Mouse (Mus musculus): ENCODE results near the gene Rpp25l.

The Rpp25l gene

GRCm38 (mm10) chr4:41671500-41671899 is 41.8 kb downstream of the Rpp25l start:
- DNase-seq (ENCODE audit: low read depth, low spot score) = no peak

GRCm38 (mm10) chr4:41670836-41671235 is 42.5 kb downstream of the Rpp25l start:
- no peak for DNase-seq (ENCODE audit: low read depth, low spot score)

- DNase-seq (ENCODE audit: low read depth, low spot score) = no peak
Observed at GRCm38 (mm10) chr4:41666646-41667045, 46.7 kb downstream of the Rpp25l start.

GRCm38 (mm10) chr4:41665009-41665675 is 48.2 kb downstream of the Rpp25l start:
- no peak for DNase-seq (ENCODE audit: low read depth, low spot score)

GRCm38 (mm10) chr4:41664533-41664932 is 48.8 kb downstream of the Rpp25l start:
- no peak for DNase-seq (ENCODE audit: low read depth, low spot score)

- no peak for DNase-seq (ENCODE audit: low read depth, low spot score)
Observed at GRCm38 (mm10) chr4:41663614-41664013, 49.7 kb downstream of the Rpp25l start.

- no peak for DNase-seq (ENCODE audit: low read depth, low spot score)
Observed at GRCm38 (mm10) chr4:41662723-41663122, 50.6 kb downstream of the Rpp25l start.
